Mouse (Mus musculus) liver, embryonic 14.5 days (tissue): Measurements from ENCODE around the gene Ywhag. TPM values are rescaled to one million over a fixed set of nuclear protein-coding genes. Genes with fewer than 3 reads are reported as not detected.

Experiments
- ATAC-seq: fragments of 200-750 bp; cut with Nextera tagmentation; 2 replicates; pipeline ENCODE4 v1.8.0; 2017; ENCODE audit warnings: moderate number of reproducible peaks, mild to moderate bottlenecking, moderate library complexity; ENCODE audit not compliant: insufficient read depth
- DNase-seq, 3 experiments: peaks; one replicate each; pipeline ENCODE4 v3.0.0-alpha.2; 2012 to 2013; ENCODE audit warnings: low read depth in 3 of 3, low spot score in 3 of 3
- H3K27ac ChIP-seq: fragments of 300-500 bp; sonication (generic); 2 replicates; pipeline ENCODE4 v1.5.1; 2014; ENCODE audit warnings: moderate library complexity, mild to moderate bottlenecking, control low read depth, inconsistent platforms
- H3K27me3 ChIP-seq: fragments of 300-500 bp; sonication (generic); 2 replicates; pipeline ENCODE4 v1.6.1; 2014; ENCODE audit warnings: mild to moderate bottlenecking, low read length, moderate library complexity; ENCODE audit not compliant: control insufficient read depth, insufficient read depth
- H3K36me3 ChIP-seq: fragments of 300-500 bp; sonication (generic); replicated peaks from 2 replicates; pipeline ENCODE4 v1.6.1; 2014; ENCODE audit warnings: low read depth; ENCODE audit not compliant: control insufficient read depth, insufficient read depth
- H3K4me1 ChIP-seq, 2 experiments: fragments of 200-500 bp in 1 of 2; fragments of 300-500 bp in 1 of 2; sonication (generic) in 1 of 2; replicated peaks; 2 replicates each; pipeline ENCODE4 v1.6.1; 2012 to 2014; ENCODE audit warnings: antibody characterized with exemption in 1 of 2, inconsistent platforms in 1 of 2, low read length in 1 of 2; ENCODE audit not compliant: control insufficient read depth in 2 of 2, insufficient read depth in 2 of 2
- H3K4me2 ChIP-seq: fragments of 300-500 bp; sonication (generic); 2 replicates; pipeline ENCODE4 v1.6.1; 2014; ENCODE audit warnings: low read depth, mild to moderate bottlenecking, control low read depth, moderate library complexity
- H3K4me3 ChIP-seq, 2 experiments: fragments of 200-500 bp in 1 of 2; fragments of 300-500 bp in 1 of 2; sonication (generic) in 1 of 2; 2 replicates each; pipeline ENCODE4 v1.5.1; 2012 to 2014; ENCODE audit warnings: low read depth in 2 of 2, low read length in 2 of 2, mild to moderate bottlenecking in 2 of 2, control low read depth in 1 of 2, inconsistent platforms in 1 of 2, moderate library complexity in 1 of 2; ENCODE audit not compliant: insufficient read depth in 1 of 2
- H3K9ac ChIP-seq: fragments of 300-500 bp; sonication (generic); replicated peaks from 2 replicates; pipeline ENCODE4 v1.6.1; 2014; ENCODE audit warnings: mild to moderate bottlenecking, control low read depth, moderate library complexity
- H3K9me3 ChIP-seq: fragments of 300-500 bp; sonication (generic); 2 replicates; pipeline ENCODE4 v1.6.1; 2016; ENCODE audit warnings: low read length, mixed read lengths; ENCODE audit not compliant: control insufficient read depth
- CTCF ChIP-seq: IDR thresholded peaks from 2 replicates; pipeline ENCODE4 v1.5.1; 2016; ENCODE audit warnings: antibody characterized with exemption, low read depth, control low read depth
- EP300 ChIP-seq: IDR thresholded peaks from 2 replicates; pipeline ENCODE4 v1.6.1; 2016; ENCODE audit warnings: antibody characterized with exemption, low read depth
- WGBS: fragments of 180-500 bp; shearing (Covaris S2); extraction: QIAGEN DNeasy Blood & Tissue Kit; methylation state at CpG from one replicate; pipeline ENCODE4 v1.1.7; 2014; ENCODE audit not compliant: insufficient replicate concordance; 5-methylcytosine and 5-hydroxymethylcytosine counted together
- polyA plus RNA-seq, 2 experiments: library from polyadenylated mRNA; depleted of rRNA in 1 of 2; stranded (reverse) in 1 of 2; unstranded in 1 of 2; fragments of >200 nt; fragmentation: Nextera tagmentation in 1 of 2; extraction: Ambion mirVana in 1 of 2; gene quantifications; 2 replicates each; pipeline versions ENCODE4 v1.2.1 to v1.2.3; 2012 to 2014

Gene Ywhag
- polyA plus RNA-seq, 2 experiments: 25.9 to 26.3 TPM

DNA sequence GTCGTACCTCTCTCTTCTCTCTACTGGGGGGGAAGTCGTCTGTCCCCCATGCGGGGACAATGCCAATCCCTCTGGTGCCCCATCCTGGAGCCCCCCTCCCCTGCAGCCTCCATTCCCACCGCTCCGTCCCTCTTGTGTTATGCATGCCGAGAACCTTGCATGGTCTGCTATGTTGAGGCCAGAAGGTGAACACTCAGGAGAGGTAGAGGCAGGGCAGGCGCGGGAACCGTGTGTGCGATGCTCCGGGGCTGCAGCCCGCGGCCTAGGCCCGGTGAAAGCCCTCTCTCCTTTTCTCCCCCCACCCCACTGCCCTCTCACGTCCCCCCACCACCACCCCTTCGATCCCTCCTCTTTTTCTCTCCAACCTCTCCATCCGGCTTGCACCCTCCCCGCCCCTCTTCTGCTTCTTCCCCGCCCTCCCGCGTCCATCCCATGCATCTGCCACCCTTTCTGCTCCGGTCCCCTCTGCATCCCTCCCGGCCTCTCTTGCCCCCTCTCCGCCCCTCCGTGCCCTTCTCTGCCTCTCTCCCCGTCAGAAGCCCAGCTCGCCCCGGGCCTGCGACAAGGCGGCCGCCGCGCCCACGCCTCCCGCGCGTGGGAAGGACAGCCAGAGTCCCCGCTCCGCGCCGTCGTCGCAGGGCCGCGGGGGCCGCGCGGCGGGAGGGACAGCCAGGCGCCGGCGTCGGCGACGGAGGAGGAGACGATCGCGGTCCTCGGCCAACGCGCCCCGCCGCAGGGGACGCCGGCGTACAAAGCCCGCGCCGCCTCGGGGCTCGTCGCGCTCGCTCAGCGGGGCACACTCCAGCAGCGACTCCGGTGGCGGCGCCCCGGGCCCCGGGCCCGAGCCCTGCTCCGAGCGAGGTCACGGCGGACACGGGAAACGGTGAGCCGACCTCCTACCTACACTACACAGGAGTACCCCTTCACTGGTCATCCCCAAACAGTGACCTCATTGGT lies 66.5 kb downstream of the Ywhag start:
- DNase-seq: no peak
- H3K4me3 ChIP-seq: peak overlapping the region in 1 of 2 experiments; percentile 34; a peak in 2 of 4 replicates
- H3K27me3 ChIP-seq: peaks cover 47% of the 10 kb centered on the region
- no peaks in the 10 kb centered on the region for H3K9me3 ChIP-seq
- no peak overlapping the region for H3K27ac ChIP-seq
- TF ChIP-seq CTCF: no peak
- no peak for TF ChIP-seq EP300
- ATAC-seq: no peak
- no peaks in the 10 kb centered on the region for H3K36me3 ChIP-seq
- peak overlapping the region; percentile 27 for H3K4me2 ChIP-seq
- WGBS: 2% methylated on average over 82 of the region's 89 CpGs
- no peak overlapping the region for H3K9ac ChIP-seq
- H3K4me1 ChIP-seq: no peaks in the 10 kb centered on the region

DNA sequence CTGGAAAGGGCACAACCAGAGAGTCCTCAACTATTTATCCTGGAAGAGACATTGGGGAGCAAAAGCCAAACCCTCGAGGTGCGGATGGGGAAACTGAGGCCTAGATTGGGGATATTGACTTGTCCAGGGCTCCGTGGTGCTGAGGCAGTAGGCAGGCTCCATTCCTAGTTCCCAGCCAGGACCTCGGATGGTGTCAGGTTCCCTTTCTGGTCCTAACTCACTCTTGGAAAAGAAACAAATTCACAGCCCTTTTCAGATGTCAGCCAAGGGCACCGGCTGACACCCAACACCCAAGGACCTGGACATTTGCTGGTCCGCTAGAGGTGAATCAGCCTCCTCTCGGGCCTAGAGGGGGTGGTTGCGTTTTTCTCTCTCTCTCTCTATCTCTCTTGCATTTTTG lies 67.8 kb downstream of the Ywhag start:
- Histone ChIP-seq H3K4me2 (no peak overlapping the region), H3K27ac (no peak overlapping the region), H3K4me3 (no peak overlapping the region), H3K9ac (no peak overlapping the region), H3K9me3 (no peaks in the 10 kb centered on the region), H3K27me3 (peaks cover 46% of the 10 kb centered on the region), H3K4me1 (no peaks in the 10 kb centered on the region), H3K36me3 (no peaks in the 10 kb centered on the region)
- DNase-seq: no peak
- no peak for ATAC-seq
- TF ChIP-seq CTCF (no peak), EP300 (no peak)
- WGBS: 32% methylated on average over 8 of the region's 8 CpGs

Other genes with a start within 250 kb of the Ywhag start
- gene Tmem120a, start 190.2 kb downstream of the Ywhag start, polyA plus RNA-seq (2012; rRNA removed): 5.4 and 5.7 TPM in 2 replicates
- gene Tmem120a, start 190.2 kb downstream of the Ywhag start, polyA plus RNA-seq (2014; fragmentation: Nextera tagmentation; extraction: Ambion mirVana): 15.2 and 16.0 TPM in 2 replicates
- gene Styxl1, start 156.2 kb downstream of the Ywhag start, polyA plus RNA-seq (2012; rRNA removed): 0.02 TPM in 1 of 2 replicates, not detected in the other
- not detected in 2 replicates for gene Styxl1, start 156.2 kb downstream of the Ywhag start, polyA plus RNA-seq (2014; fragmentation: Nextera tagmentation; extraction: Ambion mirVana)
- 211 and 224 TPM in 2 replicates for gene Mdh2, start 156.1 kb downstream of the Ywhag start, polyA plus RNA-seq (2012; rRNA removed)
- gene Mdh2, start 156.1 kb downstream of the Ywhag start, polyA plus RNA-seq (2014; fragmentation: Nextera tagmentation; extraction: Ambion mirVana): 307 and 326 TPM in 2 replicates
- gene Srrm3, start 127.7 kb downstream of the Ywhag start, polyA plus RNA-seq (2012; rRNA removed): 0.01 and 0.27 TPM in 2 replicates
- gene Srrm3, start 127.7 kb downstream of the Ywhag start, polyA plus RNA-seq (2014; fragmentation: Nextera tagmentation; extraction: Ambion mirVana): not detected in 2 replicates
- gene Hspb1, start 46.7 kb downstream of the Ywhag start, polyA plus RNA-seq (2012; rRNA removed): 1.7 and 1.9 TPM in 2 replicates
- gene Hspb1, start 46.7 kb downstream of the Ywhag start, polyA plus RNA-seq (2014; fragmentation: Nextera tagmentation; extraction: Ambion mirVana): 1.7 and 1.8 TPM in 2 replicates
- gene Ssc4d, start 39.9 kb upstream of the Ywhag start, polyA plus RNA-seq (2012; rRNA removed): 2.3 and 2.8 TPM in 2 replicates
- 1.5 and 2.1 TPM in 2 replicates for gene Ssc4d, start 39.9 kb upstream of the Ywhag start, polyA plus RNA-seq (2014; fragmentation: Nextera tagmentation; extraction: Ambion mirVana)
- gene Zp3, start 45.5 kb upstream of the Ywhag start, polyA plus RNA-seq (2012; rRNA removed): 0.03 TPM in 1 of 2 replicates, not detected in the other
- gene Zp3, start 45.5 kb upstream of the Ywhag start, polyA plus RNA-seq (2014; fragmentation: Nextera tagmentation; extraction: Ambion mirVana): not detected in 2 replicates
- gene Dtx2, start 60.2 kb upstream of the Ywhag start, polyA plus RNA-seq (2012; rRNA removed): 3.4 and 5.0 TPM in 2 replicates
- gene Dtx2, start 60.2 kb upstream of the Ywhag start, polyA plus RNA-seq (2014; fragmentation: Nextera tagmentation; extraction: Ambion mirVana): 5.1 and 5.4 TPM in 2 replicates
- gene Upk3b, start 103.9 kb upstream of the Ywhag start, polyA plus RNA-seq (2012; rRNA removed): 2.0 and 2.5 TPM in 2 replicates
- 2.1 and 2.4 TPM in 2 replicates for gene Upk3b, start 103.9 kb upstream of the Ywhag start, polyA plus RNA-seq (2014; fragmentation: Nextera tagmentation; extraction: Ambion mirVana)
- 0.10 TPM in 1 of 2 replicates, not detected in the other for gene Upk3bl, start 119.9 kb upstream of the Ywhag start, polyA plus RNA-seq (2012; rRNA removed)
- not detected in 2 replicates for gene Upk3bl, start 119.9 kb upstream of the Ywhag start, polyA plus RNA-seq (2014; fragmentation: Nextera tagmentation; extraction: Ambion mirVana)
- 1.4 and 1.5 TPM in 2 replicates for gene Rasa4, start 149.3 kb upstream of the Ywhag start, polyA plus RNA-seq (2012; rRNA removed)
- 0.85 and 0.93 TPM in 2 replicates for gene Rasa4, start 149.3 kb upstream of the Ywhag start, polyA plus RNA-seq (2014; fragmentation: Nextera tagmentation; extraction: Ambion mirVana)
- 94.0 and 101 TPM in 2 replicates for gene Polr2j, start 182.0 kb upstream of the Ywhag start, polyA plus RNA-seq (2012; rRNA removed)
- 160 and 167 TPM in 2 replicates for gene Polr2j, start 182.0 kb upstream of the Ywhag start, polyA plus RNA-seq (2014; fragmentation: Nextera tagmentation; extraction: Ambion mirVana)
- gene Lrwd1, start 201.5 kb upstream of the Ywhag start, polyA plus RNA-seq (2012; rRNA removed): 42.7 and 45.2 TPM in 2 replicates
- 34.1 and 37.8 TPM in 2 replicates for gene Lrwd1, start 201.5 kb upstream of the Ywhag start, polyA plus RNA-seq (2014; fragmentation: Nextera tagmentation; extraction: Ambion mirVana)
- gene Alkbh4, start 201.5 kb upstream of the Ywhag start, polyA plus RNA-seq (2012; rRNA removed): 8.2 and 9.6 TPM in 2 replicates
- 7.0 and 8.3 TPM in 2 replicates for gene Alkbh4, start 201.5 kb upstream of the Ywhag start, polyA plus RNA-seq (2014; fragmentation: Nextera tagmentation; extraction: Ambion mirVana)
- 3.0 and 3.6 TPM in 2 replicates for gene Orai2, start 236.1 kb upstream of the Ywhag start, polyA plus RNA-seq (2012; rRNA removed)
- 2.2 and 3.0 TPM in 2 replicates for gene Orai2, start 236.1 kb upstream of the Ywhag start, polyA plus RNA-seq (2014; fragmentation: Nextera tagmentation; extraction: Ambion mirVana)